Mouse (Mus musculus): ENCODE measurements around the gene Snx1.

GRCm38 (mm10) chr9:66078493-66078892, 47.9 kb downstream of the Snx1 start:
- TF ChIP-seq CTCF (conservative IDR thresholded peaks at IDR 0.05; ENCODE audit: low read length) (no peak), NANOG (IDR thresholded peaks at IDR 0.05; ENCODE audit: borderline replicate concordance, low read length) (no peak)

Measured in E14TG2a.4 (cell line).